Mouse (Mus musculus): ENCODE results near the gene Dbn1. TPM values are rescaled to one million over a fixed set of nuclear protein-coding genes. Genes with fewer than 3 reads are reported as not detected.
A peak's percentile ranks its signal among the peaks of the same experiment; 100 is the strongest.

Dbn1 gene
- polyA plus RNA-seq, 1 experiment from 2014 or later: 111 TPM

GRCm38 (mm10) chr13:55451296-55451695 lies 36.6 kb downstream of the Dbn1 start:
- no peaks in the 10 kb centered on the region for H3K9me3 ChIP-seq (replicated peaks; ENCODE audit: control insufficient read depth, low read length)
- peaks cover 12% of the 10 kb centered on the region for H3K4me1 ChIP-seq (ENCODE audit: control insufficient read depth, insufficient read depth, low read length)
- no peak overlapping the region for H3K27ac ChIP-seq (ENCODE audit: low read length)
- H3K9ac ChIP-seq (ENCODE audit: low read length): no peak overlapping the region
- no peak for ATAC-seq (ENCODE audit: insufficient read depth, low FRiP score)
- 77% methylated on average over 10 of the region's 10 CpGs for whole genome bisulfite sequencing
- peaks cover 32% of the 10 kb centered on the region for H3K36me3 ChIP-seq (ENCODE audit: control insufficient read depth, insufficient read depth, low read length)
- no peak overlapping the region for H3K4me3 ChIP-seq (replicated peaks; ENCODE audit: low read length)
- no peaks in the 10 kb centered on the region for H3K27me3 ChIP-seq (ENCODE audit: control insufficient read depth, insufficient read depth, low read length)
- H3K4me2 ChIP-seq (ENCODE audit: low read depth, low read length): no peak overlapping the region

GRCm38 (mm10) chr13:55450511-55450980 lies 37.4 kb downstream of the Dbn1 start:
- peaks cover 17% of the 10 kb centered on the region for H3K4me1 ChIP-seq (ENCODE audit: control insufficient read depth, insufficient read depth, low read length)
- H3K4me2 ChIP-seq (ENCODE audit: low read depth, low read length): no peak overlapping the region
- WGBS: 91% methylated on average over 11 of the region's 11 CpGs
- H3K9ac ChIP-seq (ENCODE audit: low read length): no peak overlapping the region
- H3K36me3 ChIP-seq (ENCODE audit: control insufficient read depth, insufficient read depth, low read length): peaks cover 25% of the 10 kb centered on the region
- H3K4me3 ChIP-seq (replicated peaks; ENCODE audit: low read length): no peak overlapping the region
- no peaks in the 10 kb centered on the region for H3K27me3 ChIP-seq (ENCODE audit: control insufficient read depth, insufficient read depth, low read length)
- no peaks in the 10 kb centered on the region for H3K9me3 ChIP-seq (replicated peaks; ENCODE audit: control insufficient read depth, low read length)
- no peak for ATAC-seq (ENCODE audit: insufficient read depth, low FRiP score)
- no peak overlapping the region for H3K27ac ChIP-seq (ENCODE audit: low read length)

- H3K27me3 ChIP-seq (ENCODE audit: control insufficient read depth, insufficient read depth, low read length): no peaks in the 10 kb centered on the region
- H3K9me3 ChIP-seq (replicated peaks; ENCODE audit: control insufficient read depth, low read length): no peaks in the 10 kb centered on the region
- peaks cover 17% of the 10 kb centered on the region for H3K4me1 ChIP-seq (ENCODE audit: control insufficient read depth, insufficient read depth, low read length)
- H3K27ac ChIP-seq (ENCODE audit: low read length): no peak overlapping the region
- 85% methylated on average over 17 of the region's 17 CpGs for WGBS
- ATAC-seq (ENCODE audit: insufficient read depth, low FRiP score): no peak
- peaks cover 21% of the 10 kb centered on the region for H3K36me3 ChIP-seq (ENCODE audit: control insufficient read depth, insufficient read depth, low read length)
- H3K4me3 ChIP-seq (replicated peaks; ENCODE audit: low read length): no peak overlapping the region
- no peak overlapping the region for H3K4me2 ChIP-seq (ENCODE audit: low read depth, low read length)
- no peak overlapping the region for H3K9ac ChIP-seq (ENCODE audit: low read length)
Observed at GRCm38 (mm10) chr13:55449679-55450441, 38.1 kb downstream of the Dbn1 start.

- H3K36me3 ChIP-seq (ENCODE audit: control insufficient read depth, insufficient read depth, low read length): peaks cover 17% of the 10 kb centered on the region
- H3K27ac ChIP-seq (ENCODE audit: low read length): no peak overlapping the region
Observed at GRCm38 (mm10) chr13:55449205-55449604, 38.7 kb downstream of the Dbn1 start.

GRCm38 (mm10) chr13:55448131-55448530 lies 39.8 kb downstream of the Dbn1 start:
- H3K4me3 ChIP-seq (replicated peaks; ENCODE audit: low read length): no peak overlapping the region
- no peak overlapping the region for H3K9ac ChIP-seq (ENCODE audit: low read length)
- H3K9me3 ChIP-seq (replicated peaks; ENCODE audit: control insufficient read depth, low read length): no peaks in the 10 kb centered on the region
- peaks cover 16% of the 10 kb centered on the region for H3K36me3 ChIP-seq (ENCODE audit: control insufficient read depth, insufficient read depth, low read length)
- H3K4me1 ChIP-seq (ENCODE audit: control insufficient read depth, insufficient read depth, low read length): peaks cover 25% of the 10 kb centered on the region
- 91% methylated on average over 5 of the region's 5 CpGs for WGBS
- H3K4me2 ChIP-seq (ENCODE audit: low read depth, low read length): no peak overlapping the region
- no peak overlapping the region for H3K27ac ChIP-seq (ENCODE audit: low read length)
- ATAC-seq (ENCODE audit: insufficient read depth, low FRiP score): no peak
- no peaks in the 10 kb centered on the region for H3K27me3 ChIP-seq (ENCODE audit: control insufficient read depth, insufficient read depth, low read length)

More at GRCm38 (mm10) chr13:55449205-55449604, 38.7 kb downstream of the Dbn1 start:
- WGBS: 92% methylated on average over 9 of the region's 9 CpGs
- no peak overlapping the region for H3K4me3 ChIP-seq (replicated peaks; ENCODE audit: low read length)
- no peak overlapping the region for H3K4me2 ChIP-seq (ENCODE audit: low read depth, low read length)
- no peak overlapping the region for H3K9ac ChIP-seq (ENCODE audit: low read length)
- no peaks in the 10 kb centered on the region for H3K27me3 ChIP-seq (ENCODE audit: control insufficient read depth, insufficient read depth, low read length)
- H3K9me3 ChIP-seq (replicated peaks; ENCODE audit: control insufficient read depth, low read length): no peaks in the 10 kb centered on the region
- H3K4me1 ChIP-seq (ENCODE audit: control insufficient read depth, insufficient read depth, low read length): peaks cover 17% of the 10 kb centered on the region
- no peak for ATAC-seq (ENCODE audit: insufficient read depth, low FRiP score)

GRCm38 (mm10) chr13:55447543-55447943 lies 40.4 kb downstream of the Dbn1 start:
- H3K4me2 ChIP-seq (ENCODE audit: low read depth, low read length): no peak overlapping the region

GRCm38 (mm10) chr13:55446483-55447105 lies 41.3 kb downstream of the Dbn1 start:
- 70% methylated on average over 6 of the region's 6 CpGs for WGBS
- Histone ChIP-seq H3K27me3 (ENCODE audit: control insufficient read depth, insufficient read depth, low read length) (no peaks in the 10 kb centered on the region), H3K4me1 (ENCODE audit: control insufficient read depth, insufficient read depth, low read length) (peaks cover 25% of the 10 kb centered on the region), H3K9me3 (replicated peaks; ENCODE audit: control insufficient read depth, low read length) (no peaks in the 10 kb centered on the region), H3K27ac (ENCODE audit: low read length) (no peak overlapping the region; the same call in 1 of the 2 replicates), H3K36me3 (ENCODE audit: control insufficient read depth, insufficient read depth, low read length) (peaks cover 7% of the 10 kb centered on the region), H3K4me3 (replicated peaks; ENCODE audit: low read length) (peak overlapping the region; percentile 92), H3K9ac (ENCODE audit: low read length) (peak overlapping the region; percentile 95), H3K4me2 (ENCODE audit: low read depth, low read length) (peak overlapping the region; percentile 97)
- no peak for ATAC-seq (ENCODE audit: insufficient read depth, low FRiP score)

More at GRCm38 (mm10) chr13:55447543-55447943, 40.4 kb downstream of the Dbn1 start:
- H3K9ac ChIP-seq (ENCODE audit: low read length): peak overlapping the region; percentile 4; the same call in 1 of the 2 replicates
- no peak overlapping the region for H3K4me3 ChIP-seq (replicated peaks; ENCODE audit: low read length)
- peaks cover 10% of the 10 kb centered on the region for H3K36me3 ChIP-seq (ENCODE audit: control insufficient read depth, insufficient read depth, low read length)
- ATAC-seq (ENCODE audit: insufficient read depth, low FRiP score): no peak
- H3K27ac ChIP-seq (ENCODE audit: low read length): no peak overlapping the region
- H3K9me3 ChIP-seq (replicated peaks; ENCODE audit: control insufficient read depth, low read length): no peaks in the 10 kb centered on the region
- H3K27me3 ChIP-seq (ENCODE audit: control insufficient read depth, insufficient read depth, low read length): no peaks in the 10 kb centered on the region
- H3K4me1 ChIP-seq (ENCODE audit: control insufficient read depth, insufficient read depth, low read length): peaks cover 25% of the 10 kb centered on the region
- 48% methylated on average over 3 of the region's 3 CpGs for WGBS

GRCm38 (mm10) chr13:55445361-55446091 lies 42.4 kb downstream of the Dbn1 start:
- H3K4me2 ChIP-seq (ENCODE audit: low read depth, low read length): peak overlapping the region; percentile 97
- peaks cover 25% of the 10 kb centered on the region for H3K4me1 ChIP-seq (ENCODE audit: control insufficient read depth, insufficient read depth, low read length)
- H3K36me3 ChIP-seq (ENCODE audit: control insufficient read depth, insufficient read depth, low read length): peaks cover 2% of the 10 kb centered on the region
- no peaks in the 10 kb centered on the region for H3K27me3 ChIP-seq (ENCODE audit: control insufficient read depth, insufficient read depth, low read length)
- under 1% methylated on average over 65 of the region's 66 CpGs for WGBS
- H3K4me3 ChIP-seq (replicated peaks; ENCODE audit: low read length): peak overlapping the region; percentile 92
- H3K9ac ChIP-seq (ENCODE audit: low read length): peak overlapping the region; percentile 95
- peak overlapping the region; percentile 99 for H3K27ac ChIP-seq (ENCODE audit: low read length)
- no peaks in the 10 kb centered on the region for H3K9me3 ChIP-seq (replicated peaks; ENCODE audit: control insufficient read depth, low read length)
- ATAC-seq (ENCODE audit: insufficient read depth, low FRiP score): no peak
